Mouse (Mus musculus) cerebellum, adult 9-10 months (tissue): Measurements from ENCODE around the gene Glis3.

Experiments
- DNase-seq: peaks from one replicate; pipeline ENCODE4 v3.0.0; 2022

Gene Glis3

DNA sequence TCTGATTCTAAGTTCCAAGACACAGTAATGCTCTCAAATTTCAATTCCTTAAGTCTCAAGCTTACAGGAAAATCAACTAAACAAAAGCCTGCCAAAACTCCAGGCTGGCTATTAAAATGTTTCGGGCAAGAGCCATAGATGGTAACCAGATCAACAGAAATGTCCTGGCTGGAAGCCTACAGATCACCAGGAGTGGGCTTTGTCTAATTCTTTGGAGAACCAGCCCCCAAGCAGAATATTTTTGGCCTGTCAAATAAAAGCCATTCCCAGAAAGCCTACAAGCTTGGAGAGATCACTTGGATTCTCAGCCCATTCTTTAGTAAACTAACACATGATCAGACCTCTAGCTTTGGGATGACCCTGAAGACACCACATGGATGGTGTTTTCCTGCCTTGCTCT, 303.5 kb downstream of the Glis3 start:
- DNase-seq: no peak

DNA sequence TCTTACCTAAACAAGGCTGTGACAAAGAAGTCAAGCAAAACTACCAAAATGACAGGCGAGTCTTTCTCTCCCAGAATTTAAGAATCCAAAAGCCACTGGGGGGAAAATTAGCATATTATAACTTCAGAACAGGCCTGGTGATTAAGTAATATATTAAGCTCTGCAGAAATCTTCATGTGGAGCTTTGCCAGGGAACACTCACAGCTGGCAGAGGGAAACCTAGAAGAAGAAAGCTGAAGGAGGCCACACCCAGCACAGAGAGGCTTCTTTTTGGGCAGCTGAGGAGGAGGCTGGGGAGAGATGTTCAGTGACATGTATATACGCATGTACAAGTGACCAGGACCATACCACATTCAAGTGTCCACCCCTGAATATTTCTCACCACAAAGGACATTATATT, 304.1 kb downstream of the Glis3 start:
- DNase-seq: no peak

DNA sequence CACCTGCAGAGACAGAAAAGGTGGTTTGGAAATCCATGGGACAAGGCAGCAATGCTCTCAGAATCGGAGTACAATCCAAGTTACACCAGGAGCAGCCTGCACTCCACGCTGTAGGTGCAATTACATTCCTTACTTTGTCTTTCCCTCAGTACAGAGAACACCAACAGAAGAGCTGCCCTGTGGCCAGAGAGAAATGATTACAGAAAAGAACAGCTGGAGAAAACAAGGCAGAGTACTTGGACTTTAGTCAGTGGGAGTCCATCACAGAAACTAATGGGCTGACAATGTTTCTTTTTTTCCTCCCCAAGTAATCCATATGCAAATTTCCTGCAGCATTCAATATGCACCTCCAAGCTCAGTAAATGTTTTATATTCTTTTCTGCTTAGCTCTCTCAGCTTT, 305.4 kb downstream of the Glis3 start:
- no peak for DNase-seq

GRCm38 (mm10) chr19:28368215-28368614, 311.7 kb downstream of the Glis3 start:
- no peak for DNase-seq

- DNase-seq: no peak
Measured at GRCm38 (mm10) chr19:28367274-28367673, 312.6 kb downstream of the Glis3 start.

GRCm38 (mm10) chr19:28366766-28367165, 313.1 kb downstream of the Glis3 start:
- DNase-seq: no peak

DNA sequence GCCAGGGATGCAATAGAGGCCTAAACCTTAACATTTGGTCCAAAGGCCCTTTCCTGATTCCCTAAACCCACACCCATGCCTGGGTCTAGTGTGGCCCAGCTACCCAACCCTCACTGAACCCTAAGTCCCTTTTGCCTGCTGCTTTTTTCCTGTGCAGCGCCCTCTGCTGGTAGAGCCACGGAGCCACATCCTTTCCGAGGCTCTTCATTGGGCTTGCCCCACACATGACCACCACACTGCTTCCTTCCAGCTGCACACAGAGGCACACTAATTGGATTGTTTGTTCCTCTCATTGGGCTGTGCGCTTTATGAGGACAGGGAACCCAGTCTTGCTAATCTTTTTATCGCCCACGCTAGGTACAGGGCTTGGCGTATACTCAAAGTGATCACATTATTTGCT, 314.0 kb downstream of the Glis3 start:
- no peak for DNase-seq

- DNase-seq: no peak
Measured at GRCm38 (mm10) chr19:28360884-28361283, 319.0 kb downstream of the Glis3 start.

DNA sequence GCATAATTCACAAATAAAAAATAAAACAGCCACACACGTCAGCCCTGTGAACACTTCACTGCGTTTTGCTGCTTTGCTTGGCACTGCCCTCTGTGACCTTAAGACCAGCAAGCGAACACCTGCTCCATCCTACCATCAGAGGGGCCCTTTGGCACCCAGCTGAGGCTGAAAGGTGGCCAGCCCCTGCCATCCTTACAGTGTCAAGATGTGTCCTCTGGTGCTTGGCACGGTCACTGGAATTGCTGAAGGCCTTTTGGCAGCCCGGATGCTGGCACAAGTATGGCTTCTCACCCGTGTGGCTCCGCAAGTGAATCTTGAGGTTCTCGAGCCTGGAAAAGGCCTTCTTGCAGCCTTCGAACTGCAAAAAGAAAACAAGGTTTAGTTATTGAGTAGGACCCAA, 322.3 kb downstream of the Glis3 start:
- DNase-seq: peak; percentile 57

DNA sequence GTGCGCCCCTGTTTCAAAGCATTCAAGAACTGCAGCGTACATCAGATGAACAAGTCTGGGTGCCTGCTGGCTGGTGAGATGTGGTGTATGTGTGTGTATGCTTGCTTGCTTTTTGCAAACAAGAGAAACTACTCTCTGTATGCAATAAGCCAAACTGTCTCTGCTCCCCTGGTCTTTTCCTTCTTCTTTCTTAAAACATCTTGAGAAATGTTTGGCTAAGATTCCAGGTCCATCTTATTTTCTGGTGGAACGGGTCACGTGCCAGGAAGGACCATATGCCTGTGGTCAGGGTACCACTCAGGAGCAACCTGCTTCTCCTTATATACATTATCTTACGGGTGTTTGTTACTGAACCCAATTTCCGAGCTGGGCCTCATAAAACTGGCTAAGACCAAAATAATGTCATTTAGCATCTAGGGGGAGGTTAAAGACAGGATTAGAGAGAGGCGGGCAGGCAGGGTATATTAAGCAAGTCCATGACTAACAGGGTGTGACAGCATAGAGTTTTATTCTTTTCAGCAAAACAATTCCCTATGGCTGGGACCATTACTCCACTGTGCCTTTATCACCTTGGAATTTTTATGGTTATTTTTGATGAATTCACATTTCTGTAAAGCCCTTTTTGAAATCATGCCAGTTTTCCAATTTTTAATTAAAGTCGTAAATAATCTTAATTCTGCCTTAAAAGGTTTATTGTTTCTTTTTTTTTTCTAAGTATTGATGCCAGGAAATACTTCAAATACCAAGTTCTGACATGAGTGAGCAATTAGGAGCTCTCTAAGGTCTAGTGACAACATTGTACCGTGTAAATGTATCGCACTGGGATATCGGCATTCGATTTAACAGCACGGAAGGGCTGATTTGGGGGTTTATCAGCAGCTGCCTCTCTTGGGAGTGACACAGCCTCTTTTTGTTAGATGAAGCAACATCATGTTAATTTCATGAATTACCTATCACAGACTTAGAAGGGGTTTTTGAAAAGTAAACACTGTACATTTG, 328.5 kb downstream of the Glis3 start:
- DNase-seq: no peak

DNA sequence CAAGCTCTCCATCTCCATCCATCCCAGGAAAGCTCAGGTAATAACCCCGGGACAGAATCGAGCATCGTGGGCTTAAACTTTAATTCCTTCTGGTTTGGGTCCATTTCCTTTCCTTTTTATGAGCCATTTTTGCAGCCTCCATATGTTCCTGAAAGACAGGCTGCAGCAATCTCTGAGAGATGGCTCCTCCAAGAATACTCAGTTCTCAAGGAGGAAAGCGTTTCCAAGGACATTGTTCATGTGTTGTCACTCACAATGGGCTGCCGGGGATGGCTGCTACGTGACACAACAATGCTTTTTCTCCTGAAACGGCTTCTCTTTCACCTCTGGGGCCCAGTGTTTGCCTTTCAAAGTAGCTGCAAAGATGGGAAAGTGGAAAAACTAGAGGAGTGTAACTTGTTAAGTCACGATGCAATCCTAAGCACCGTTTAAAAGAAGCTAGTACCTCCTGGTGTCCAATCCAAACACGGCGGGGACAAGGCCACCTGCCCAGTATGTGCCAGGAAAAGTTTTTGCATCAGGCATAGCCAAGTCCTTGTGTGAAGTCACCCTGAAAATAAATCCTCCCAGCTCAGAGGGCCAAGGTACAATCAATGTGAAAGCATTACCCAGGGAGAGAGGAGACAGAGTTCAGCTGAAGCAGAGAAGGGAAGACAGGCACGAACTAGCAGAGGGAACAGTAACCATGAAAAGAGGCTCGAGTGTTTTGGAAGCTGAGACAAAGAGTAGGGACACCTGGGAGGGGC, 332.6 kb downstream of the Glis3 start:
- no peak for DNase-seq

DNA sequence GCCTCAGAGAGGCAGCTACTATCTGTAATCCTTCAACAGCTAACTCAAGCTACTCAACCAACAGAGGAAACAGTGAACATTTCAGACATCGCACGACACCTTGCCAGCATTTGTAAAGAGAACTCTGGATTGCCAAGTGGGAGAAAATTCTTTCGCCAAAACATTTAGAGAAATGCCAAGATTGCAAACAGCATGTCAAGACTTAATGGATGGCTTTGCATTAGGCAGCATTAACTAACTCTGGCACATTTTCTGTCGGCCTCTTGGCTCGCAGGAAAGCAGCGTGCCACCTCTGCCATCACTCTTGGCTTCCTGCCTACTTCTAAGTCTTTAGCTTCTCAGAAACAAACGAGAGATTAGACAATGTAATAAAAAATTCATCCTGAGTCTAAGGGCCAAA, 336.2 kb downstream of the Glis3 start:
- no peak for DNase-seq

- no peak for DNase-seq
Measured at GRCm38 (mm10) chr19:28337574-28337973, 342.3 kb downstream of the Glis3 start.

DNA sequence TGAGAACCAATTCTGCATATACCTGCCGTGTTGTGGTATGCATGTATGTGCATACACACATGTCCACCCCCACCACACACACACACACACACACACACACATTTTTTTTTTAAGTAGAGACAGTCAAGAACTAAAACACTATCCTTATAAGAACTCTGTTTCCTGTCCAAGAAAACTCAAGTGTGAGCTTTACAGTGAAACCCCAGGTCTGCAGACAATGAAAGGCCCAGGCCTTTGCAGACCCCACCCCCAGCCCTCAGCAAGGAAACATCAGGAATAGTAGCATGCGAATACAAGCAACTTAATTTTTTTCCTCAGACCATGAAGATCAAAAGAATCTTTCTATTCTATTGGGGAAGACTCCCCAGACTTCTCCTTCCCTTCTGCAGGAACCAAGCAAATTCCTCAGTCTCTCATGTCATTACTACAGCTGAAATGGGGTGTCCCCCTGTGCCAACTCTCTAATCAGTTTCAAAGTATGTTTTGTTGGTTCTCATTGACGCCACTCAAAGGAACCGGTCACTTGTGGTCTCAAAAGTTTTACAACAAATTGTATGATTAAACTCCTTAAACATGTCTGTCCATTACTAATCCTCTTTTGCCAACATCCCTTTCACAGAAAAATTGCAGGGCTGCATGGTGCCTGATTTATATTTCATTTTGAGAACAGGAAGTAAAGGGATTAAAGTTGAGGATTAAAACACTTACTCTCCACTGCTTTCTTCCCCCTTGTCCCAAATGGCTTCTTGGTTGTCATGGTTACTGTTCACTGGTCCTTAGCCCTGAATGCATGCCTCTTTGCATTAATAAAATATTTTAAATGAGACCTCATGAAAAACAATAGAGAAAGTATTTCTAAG, 343.0 kb downstream of the Glis3 start:
- no peak for DNase-seq

- DNase-seq: no peak
Measured at GRCm38 (mm10) chr19:28335890-28336289, 344.0 kb downstream of the Glis3 start.

- DNase-seq: no peak
Measured at GRCm38 (mm10) chr19:28333007-28333766, 346.7 kb downstream of the Glis3 start.

DNA sequence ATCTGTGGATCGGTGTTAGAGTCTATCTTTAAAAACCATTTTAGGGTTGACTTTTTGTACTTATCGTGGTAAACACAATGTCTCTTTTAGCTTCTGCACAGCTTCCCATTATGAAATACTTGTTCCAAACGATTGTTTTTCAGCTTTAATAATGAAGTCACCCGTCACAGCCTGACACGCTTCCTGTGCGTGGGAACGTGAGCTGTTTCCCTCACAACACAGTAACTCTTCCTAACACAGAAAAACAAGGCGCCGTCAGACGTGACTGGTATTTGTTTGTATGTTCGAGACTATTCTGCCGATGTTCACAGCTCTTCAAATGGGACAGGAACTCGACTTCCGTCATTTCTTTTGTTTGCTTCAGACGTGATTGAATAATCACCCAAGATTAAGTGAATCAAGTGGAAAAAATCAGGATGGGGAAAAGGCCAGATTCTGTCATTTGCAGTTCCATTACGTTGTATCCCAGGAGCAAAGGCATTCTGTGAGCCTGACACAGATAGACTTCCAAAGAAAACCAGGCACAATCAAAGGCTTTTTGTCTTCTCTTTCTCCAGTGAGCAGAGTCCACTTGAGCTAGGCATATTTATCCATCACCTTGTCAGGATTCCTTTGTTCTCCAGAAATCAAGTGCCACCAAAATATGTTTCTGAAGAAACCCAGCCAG, 351.3 kb downstream of the Glis3 start:
- DNase-seq: no peak

DNA sequence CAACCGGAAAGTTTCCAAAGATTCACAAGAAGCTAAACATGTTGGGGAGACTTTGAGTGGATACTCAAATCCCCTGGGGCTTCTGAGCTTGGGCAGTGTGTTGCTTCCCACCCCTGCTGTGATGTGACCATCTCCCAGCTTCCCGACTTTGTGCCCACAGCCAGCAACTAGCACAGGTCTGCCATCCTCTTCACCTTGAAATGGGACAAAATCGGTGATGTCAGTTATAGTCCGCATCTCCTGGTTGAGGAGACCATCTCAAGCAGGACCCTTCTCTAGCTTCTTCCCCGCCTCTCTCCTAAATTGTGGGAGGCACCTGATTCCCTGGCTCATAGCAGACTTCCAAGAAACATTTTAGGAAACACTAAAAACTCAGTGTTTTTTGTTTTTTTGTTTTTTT, 352.3 kb downstream of the Glis3 start:
- no peak for DNase-seq

- DNase-seq: no peak
Measured at GRCm38 (mm10) chr19:28306036-28306435, 373.8 kb downstream of the Glis3 start.

- DNase-seq: no peak
Measured at GRCm38 (mm10) chr19:28305510-28305909, 374.4 kb downstream of the Glis3 start.

- DNase-seq: no peak
Measured at GRCm38 (mm10) chr19:28302831-28303242, 377.0 kb downstream of the Glis3 start.

- no peak for DNase-seq
Measured at GRCm38 (mm10) chr19:28300226-28300625, 379.7 kb downstream of the Glis3 start.
